Mouse (Mus musculus): ENCODE data around the gene Lhfpl2.
A peak's percentile ranks its signal among the peaks of the same experiment; 100 is the strongest.

Gene Lhfpl2

DNA sequence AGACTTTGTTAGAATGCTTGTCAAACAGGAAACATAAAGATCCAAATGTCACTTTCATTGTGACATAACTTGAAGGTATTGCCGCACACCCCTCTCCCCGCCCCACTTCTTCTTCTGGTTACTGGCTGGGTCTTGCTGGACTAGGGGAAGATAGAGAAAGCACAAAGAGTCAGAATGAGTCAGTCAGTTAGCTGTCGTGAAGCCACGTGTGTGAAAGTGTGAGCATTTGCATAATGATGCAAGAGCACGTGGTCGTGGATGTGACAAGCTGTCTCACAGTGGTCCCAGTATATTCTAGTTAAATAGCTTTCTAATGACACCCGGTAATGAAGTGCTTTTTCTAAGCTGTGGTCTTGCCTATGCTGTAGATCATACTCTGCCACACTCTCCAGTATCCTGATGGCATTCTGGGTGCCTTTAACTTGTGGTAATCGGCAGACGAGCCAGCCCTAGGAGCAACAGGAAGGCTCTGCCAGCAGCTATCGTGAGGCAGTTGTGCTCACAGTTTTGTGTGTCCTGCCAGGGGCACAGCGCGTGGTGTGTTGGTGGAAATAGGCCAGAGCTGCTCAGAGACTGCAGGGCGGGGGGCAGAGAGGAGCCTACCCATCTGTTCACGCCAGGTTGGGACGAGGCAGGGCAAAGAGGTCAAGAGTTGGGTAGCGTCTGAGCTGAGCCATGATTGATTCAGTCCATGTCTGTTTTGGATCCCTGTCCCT is 40.9 kb downstream of the Lhfpl2 start:
- peak; percentile 53 to 54 for DNase-seq (ENCODE audit: low spot score in 2 of 2)

- no peak for DNase-seq (ENCODE audit: low spot score in 2 of 2)
Observed at GRCm38 (mm10) chr13:94099087-94099486, 41.5 kb downstream of the Lhfpl2 start.

- DNase-seq (ENCODE audit: low spot score in 2 of 2): no peak
Observed at GRCm38 (mm10) chr13:94100361-94100760, 42.8 kb downstream of the Lhfpl2 start.

DNA sequence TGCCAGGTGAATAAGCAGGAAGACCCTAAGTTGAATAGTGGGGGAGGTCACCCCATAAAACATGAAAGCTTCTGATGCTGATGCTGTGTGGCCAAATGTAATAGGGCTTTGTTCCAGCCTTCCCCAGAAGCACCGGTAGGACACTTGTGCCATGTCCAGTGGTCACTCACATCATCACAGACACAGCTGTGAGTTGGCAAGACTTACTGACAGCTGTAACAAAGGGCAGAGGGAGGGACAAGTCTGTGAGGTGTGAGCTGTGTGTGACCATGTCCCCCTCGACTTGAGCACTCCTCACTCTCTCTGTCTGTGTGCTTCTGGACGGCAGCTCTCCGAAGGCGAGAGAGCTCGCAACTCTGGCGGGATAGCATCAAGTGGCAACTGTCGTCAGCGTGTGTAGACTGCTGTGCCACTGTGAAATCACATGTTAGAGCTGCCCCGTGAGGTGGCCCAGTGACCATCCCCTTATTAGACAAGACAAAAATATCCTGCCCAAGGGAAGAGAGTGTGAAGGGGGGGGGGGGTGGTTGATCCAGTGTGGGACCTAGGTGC is 43.5 kb downstream of the Lhfpl2 start:
- DNase-seq (ENCODE audit: low spot score in 2 of 2): no peak

- DNase-seq (ENCODE audit: low spot score in 2 of 2): no peak
Observed at GRCm38 (mm10) chr13:94104866-94105475, 47.4 kb downstream of the Lhfpl2 start.

DNA sequence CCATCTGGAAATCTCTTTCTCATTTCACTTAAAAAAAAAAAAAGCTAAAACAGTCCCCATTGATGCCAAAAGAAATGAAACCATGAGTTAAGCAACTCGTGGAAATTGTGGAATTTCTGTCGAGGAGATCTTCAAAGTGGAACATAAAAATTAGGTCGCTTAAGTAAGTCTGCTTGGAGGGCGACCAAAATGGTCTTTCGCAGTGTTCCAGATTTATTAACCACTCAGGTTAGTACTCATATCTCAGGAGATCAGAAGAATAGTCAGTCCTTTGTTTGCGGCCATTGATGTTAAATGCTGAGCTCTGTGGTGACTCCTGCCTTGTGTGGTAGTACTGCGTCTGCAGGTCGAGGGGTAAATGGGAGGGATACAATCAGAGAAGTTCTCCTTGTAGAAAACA is 48.8 kb downstream of the Lhfpl2 start:
- no peak for DNase-seq (ENCODE audit: low spot score in 2 of 2)

- no peak for DNase-seq (ENCODE audit: low spot score in 2 of 2)
Observed at GRCm38 (mm10) chr13:94106983-94107382, 49.4 kb downstream of the Lhfpl2 start.

GRCm38 (mm10) chr13:94110556-94110955 is 53.0 kb downstream of the Lhfpl2 start:
- no peak for DNase-seq (ENCODE audit: low spot score in 2 of 2)

DNA sequence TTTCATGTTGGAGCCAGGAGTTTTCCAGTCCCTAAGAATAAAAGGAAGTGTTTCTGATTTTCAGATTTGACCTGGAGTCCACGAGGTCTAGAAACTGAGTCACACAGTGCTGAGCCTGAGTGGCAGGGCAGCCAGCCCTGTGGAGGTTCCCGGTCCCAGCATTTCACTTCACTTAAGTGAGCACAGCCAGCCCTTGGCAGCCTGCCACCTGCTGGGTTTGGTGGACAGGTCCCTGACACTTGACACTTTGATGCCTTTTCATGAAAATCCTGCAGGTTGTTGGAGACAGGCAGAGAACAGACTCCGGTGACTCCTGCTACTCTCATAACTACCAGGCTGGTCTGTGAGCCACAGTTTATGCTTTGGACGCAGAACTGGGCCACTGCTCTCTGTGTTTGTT is 57.9 kb downstream of the Lhfpl2 start:
- no peak for DNase-seq (ENCODE audit: low spot score in 2 of 2)

- DNase-seq (ENCODE audit: low spot score in 2 of 2): no peak
Observed at GRCm38 (mm10) chr13:94116705-94117410, 59.3 kb downstream of the Lhfpl2 start.

DNA sequence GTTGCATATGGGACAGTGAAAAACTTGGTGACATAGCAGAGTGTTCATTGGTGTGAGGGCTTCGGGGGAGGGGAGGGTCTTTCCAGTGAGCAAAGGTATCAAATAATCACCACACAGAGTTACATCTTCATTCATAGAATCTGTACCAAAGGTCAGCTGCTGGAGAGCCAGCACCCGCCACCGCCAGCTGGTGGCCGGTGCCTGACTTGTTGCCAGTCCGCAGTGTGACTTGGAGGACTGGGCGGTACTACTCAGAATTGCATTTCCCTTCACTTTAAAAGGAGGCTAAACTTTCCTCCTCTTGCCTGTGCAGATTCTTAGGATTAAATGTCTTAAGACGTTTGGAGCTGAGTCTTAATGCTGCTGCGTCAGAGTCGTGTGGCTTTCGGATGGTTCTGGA is 59.9 kb downstream of the Lhfpl2 start:
- no peak for DNase-seq (ENCODE audit: low spot score in 2 of 2)

DNA sequence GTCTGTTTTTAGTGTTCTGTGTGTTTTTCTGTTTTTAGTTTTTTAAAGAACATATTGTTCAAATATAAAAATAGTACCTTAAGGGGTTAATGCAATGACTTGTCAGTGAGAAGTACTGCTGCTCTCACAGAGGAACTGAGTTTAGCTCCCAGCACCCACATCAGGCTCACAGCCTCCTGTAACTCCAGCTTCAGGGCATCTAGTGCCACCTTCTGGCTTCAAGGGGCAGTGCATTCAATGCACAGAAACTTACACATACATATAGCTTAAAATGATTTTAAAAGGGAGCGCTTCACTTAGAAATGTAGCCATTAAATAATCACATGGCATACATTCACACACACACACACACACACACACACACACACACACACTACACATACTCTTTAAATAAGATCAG is 60.5 kb downstream of the Lhfpl2 start:
- no peak for DNase-seq (ENCODE audit: low spot score in 2 of 2)

GRCm38 (mm10) chr13:94119309-94119708 is 61.7 kb downstream of the Lhfpl2 start:
- no peak for DNase-seq (ENCODE audit: low spot score in 2 of 2)

DNA sequence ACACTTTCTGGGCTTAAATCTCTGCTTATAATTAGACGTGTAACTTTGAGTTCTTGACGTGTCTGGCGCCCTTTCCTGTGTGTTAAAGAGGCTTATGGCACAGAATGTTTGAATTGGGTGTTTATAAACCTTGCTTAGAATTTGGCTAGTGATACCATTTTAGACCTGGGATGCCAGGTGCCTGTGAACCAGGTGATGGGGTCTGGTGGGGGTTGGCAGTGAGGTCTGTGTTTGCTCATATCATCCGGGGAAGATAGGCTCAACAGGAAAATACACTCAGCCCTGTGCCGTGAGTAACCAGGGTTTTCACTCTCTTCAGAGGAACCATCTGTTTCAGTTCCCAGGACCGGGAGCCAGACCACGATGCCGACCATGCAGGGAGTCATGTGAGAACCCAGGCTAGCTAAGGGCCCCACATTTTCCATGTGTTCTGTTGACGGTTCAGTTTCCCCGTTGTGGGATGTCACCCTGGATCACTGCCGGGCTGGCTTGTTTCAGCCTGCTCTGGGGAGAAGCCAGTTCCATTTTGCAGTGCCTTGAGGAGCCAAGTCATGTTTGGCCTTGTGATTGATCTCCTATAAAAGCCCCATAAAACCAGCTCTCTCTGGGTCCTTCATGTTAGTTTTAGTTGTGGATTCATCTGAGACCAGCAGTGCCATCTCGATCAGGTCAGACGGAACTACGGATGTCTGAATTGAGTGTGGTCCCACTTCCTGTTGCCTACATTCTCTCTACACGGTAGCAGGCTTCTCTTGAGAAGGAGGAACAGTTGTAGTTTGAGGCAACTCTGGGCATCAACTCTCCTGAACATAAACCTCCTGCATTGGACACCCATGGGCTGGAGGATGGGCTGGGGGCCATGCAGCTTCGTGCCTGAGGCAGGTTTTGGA is 65.4 kb downstream of the Lhfpl2 start:
- DNase-seq (ENCODE audit: low spot score in 2 of 2): peak; percentile 50 to 53

DNA sequence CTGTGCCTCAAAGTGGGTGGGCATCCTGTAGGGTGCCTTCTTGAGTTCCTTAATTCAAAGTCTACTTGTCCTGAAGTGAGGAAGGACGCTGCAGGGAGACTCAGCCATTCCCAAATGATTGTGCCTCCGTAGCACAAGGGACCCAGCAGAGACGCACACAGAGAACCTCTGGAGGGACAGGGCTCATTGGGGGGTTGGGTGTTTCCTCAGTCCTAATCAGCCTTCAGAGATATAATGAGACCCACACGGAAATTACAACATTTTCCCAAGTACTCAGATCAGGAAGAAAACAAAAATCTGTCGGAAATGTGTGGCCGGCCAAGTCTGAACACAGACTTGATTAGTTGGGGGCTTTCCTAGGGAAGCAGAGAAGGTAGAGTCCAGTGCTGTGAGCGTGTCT is 72.8 kb downstream of the Lhfpl2 start:
- DNase-seq (ENCODE audit: low spot score in 2 of 2): peak in 1 of 2 experiments; percentile 29

GRCm38 (mm10) chr13:94131135-94131534 is 73.5 kb downstream of the Lhfpl2 start:
- no peak for DNase-seq (ENCODE audit: low spot score in 2 of 2)

DNA sequence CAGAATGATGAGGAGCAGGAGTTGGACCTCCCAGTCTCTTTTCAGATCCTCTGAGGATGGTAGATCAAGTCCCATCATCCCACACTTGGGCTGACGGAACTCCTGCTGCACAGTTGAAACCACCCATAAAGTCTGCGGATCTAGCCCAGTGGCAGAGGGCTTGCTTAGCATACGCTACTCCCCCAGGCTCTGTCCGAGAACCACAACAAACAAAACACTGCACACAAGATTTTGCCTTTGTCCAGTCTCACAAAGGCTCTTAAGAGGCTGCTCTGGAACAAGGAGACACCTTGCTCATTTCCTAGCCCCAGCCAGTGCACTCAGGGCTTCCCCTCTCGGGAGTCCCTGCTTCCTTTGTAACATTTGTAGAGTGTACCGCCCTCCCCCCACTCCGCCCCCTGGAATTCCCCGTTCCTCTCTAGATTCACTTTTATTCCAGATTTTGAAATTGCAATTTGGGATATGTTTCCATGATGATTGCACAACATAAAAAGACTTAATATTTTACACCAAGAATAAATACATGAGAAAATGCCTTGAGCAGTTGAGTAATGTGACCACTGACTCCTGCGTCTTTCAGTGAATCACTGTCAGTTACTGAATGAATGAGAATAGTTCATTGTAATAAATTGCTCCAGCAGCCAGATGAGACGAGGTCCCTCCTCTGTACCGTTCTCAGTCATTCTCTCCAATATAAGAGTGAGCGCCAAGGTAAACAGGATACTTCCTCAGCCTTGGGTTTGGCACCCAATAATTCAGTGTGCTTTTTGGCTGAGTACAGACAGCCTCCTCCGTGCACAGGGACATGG is 74.8 kb downstream of the Lhfpl2 start:
- DNase-seq (ENCODE audit: low spot score in 2 of 2): peak; percentile 64 to 73

DNA sequence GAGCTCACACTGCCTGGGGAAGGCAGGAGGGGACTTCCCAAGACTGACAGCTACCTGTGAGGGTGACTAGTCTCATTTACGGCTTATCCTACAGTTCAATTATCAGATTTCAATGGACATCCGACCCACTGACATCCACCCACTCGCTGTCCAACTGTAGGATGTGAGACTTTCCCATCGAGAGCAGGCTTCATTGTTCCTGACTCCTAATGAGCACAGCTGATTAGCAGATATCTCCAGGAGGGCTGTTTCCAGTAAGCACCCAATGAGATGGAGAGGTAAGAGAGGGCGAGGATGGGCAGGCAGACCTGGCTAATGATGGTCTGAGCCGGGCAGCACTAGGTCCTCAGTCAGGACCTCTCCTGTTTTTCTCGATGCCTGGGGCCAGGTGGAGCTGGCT is 77.0 kb downstream of the Lhfpl2 start:
- peak in 1 of 2 experiments; percentile 24 for DNase-seq (ENCODE audit: low spot score in 2 of 2)

GRCm38 (mm10) chr13:94135180-94135579 is 77.6 kb downstream of the Lhfpl2 start:
- DNase-seq (ENCODE audit: low spot score in 2 of 2): peak; percentile 85 to 89

DNA sequence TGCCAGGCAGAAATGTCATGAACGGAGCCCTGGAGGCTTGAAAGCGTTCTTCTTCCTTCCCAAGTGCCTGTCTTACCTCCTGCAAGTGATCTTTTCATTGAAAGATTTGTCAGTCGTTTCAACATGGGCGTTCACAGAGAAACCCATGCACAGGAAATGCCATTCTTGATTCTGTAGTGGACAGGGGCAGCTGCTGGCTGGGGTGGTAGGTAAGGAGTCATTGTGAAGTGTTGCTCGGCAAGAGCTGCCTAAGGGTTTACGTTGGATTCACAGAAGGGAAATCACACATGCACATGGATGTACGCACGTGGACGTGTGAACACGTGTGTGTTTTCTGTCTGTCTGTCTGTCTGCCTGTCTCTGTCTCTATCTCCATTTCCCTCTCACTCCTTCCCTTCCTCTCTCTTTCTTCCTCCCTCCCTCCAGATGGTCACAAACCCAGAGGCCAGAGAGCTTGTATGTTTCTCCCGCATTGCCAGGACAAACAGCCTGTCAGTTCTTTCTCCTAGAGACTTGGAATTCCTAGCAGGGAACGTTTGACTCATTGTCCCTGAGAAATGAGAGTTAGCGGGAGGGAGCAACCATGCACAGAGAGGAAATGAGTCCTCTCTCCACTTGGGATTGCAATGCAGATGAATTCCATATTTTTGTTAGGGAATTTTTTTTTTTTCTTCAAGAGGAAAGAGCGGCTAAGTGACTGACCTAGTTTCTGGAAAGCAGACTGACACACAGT is 82.3 kb downstream of the Lhfpl2 start:
- peak; percentile 47 to 52 for DNase-seq (ENCODE audit: low spot score in 2 of 2)

Data from heart, adult 9 months (tissue).